Mouse (Mus musculus) testis, postnatal 14 days (tissue): ENCODE results near the gene Hephl1.
"Not testable (repeated sequence)": the region's sequence is repeated elsewhere in the genome, so short reads cannot be mapped to it uniquely, and the experiment has no call there.

Experiments used
- DNase-seq: peaks from one replicate; pipeline ENCODE4 v3.0.0; 2021; ENCODE audit warnings: low spot score

Hephl1 gene

DNA sequence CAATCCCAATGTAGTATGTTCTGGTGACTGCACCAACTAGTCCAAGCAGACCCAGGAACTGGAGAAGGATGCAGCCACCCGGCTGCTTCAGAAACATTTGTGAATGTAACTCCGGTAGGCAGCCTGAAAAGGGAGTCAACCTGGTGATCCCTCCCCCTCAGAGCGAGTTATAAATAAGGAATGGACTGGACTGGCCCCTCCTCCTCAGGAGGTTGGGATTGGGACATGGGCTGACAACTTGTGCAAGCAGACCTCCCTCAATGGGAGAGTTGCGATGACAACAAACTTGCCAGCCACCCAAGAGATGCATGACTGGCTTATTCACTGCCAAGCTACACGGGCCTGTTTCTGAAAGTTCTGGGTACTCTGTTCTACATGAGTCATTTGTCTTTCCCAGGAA is at the start of gene Hephl1:
TSS of gene Hephl1 (minus strand) at position 101 of the 400 bp plus-strand sequence.
- no peak for DNase-seq

GRCm38 (mm10) chr9:15149246-15149926 is 37.5 kb upstream of the Hephl1 start:
- DNase-seq = no peak

GRCm38 (mm10) chr9:15140546-15140945 is 28.6 kb upstream of the Hephl1 start:
- DNase-seq = no peak

GRCm38 (mm10) chr9:15125897-15126296 is 14.0 kb upstream of the Hephl1 start:
- no peak for DNase-seq

GRCm38 (mm10) chr9:15122431-15122830 is 10.5 kb upstream of the Hephl1 start:
- no peak for DNase-seq

- no peak for DNase-seq
Observed at GRCm38 (mm10) chr9:15120841-15121358, 9.0 kb upstream of the Hephl1 start.

- DNase-seq = no peak
Observed at GRCm38 (mm10) chr9:15120209-15120608, 8.3 kb upstream of the Hephl1 start.

GRCm38 (mm10) chr9:15119515-15119914 is 7.6 kb upstream of the Hephl1 start:
- DNase-seq = no peak

GRCm38 (mm10) chr9:15116165-15116564 is 4.3 kb upstream of the Hephl1 start:
- no peak for DNase-seq

DNA sequence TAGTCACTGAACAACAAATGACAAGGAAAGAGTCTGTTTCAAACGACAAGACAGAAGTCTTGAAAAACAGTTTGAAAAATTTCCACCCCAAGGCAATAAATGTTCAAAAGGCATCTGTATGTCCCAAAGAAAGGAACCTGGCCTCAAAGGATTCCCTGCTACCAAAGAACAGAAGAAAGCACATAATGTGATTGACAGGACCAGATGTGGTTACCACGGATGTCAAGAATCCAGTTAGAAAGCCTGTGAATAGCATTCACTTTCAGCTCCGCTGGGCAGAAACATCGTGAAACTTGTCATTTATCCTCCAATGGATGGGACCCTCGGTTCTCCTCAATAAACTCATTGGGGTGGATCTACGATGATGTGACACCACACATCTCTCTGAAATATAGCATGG is 2.2 kb upstream of the Hephl1 start:
- no peak for DNase-seq

DNA sequence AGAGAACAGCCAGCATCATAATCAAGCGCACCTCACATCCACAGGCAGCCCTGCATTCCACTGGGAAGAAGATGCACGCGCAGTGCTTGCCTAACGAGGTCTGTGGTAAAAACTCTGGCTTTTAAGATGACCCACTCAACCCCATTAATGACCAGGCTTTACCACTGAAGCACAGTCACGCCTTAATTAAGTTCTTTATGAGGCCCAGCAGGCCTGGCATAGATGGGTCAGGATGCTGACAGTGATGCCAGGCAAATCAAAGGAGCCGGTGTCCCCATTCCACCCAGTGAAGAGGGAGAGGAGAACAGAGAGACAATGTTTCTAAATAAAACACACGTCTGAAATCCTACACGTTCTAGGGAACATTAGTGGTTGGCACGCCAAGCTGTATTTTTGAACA is 3.8 kb downstream of the Hephl1 start:
- no peak for DNase-seq

DNA sequence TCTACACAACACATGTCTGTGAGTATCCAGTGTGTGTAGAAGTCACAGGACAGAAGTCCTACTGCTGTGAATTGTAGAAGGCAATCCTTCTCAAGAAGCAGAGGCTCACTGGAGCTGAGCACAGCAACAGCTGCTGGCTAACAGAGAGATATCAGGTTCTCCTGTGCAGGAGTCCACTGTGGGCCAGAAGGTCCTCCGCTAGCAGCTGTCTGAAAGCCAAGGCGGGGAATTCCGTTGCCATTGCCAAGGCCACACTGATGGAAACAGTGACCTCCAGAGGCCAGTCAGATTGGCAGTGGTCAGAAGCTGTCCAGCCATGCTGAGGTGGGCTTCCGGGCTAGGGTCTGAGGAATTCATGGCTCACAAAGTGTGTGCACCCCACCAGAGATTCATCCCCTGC is 6.8 kb downstream of the Hephl1 start:
- no peak for DNase-seq

DNA sequence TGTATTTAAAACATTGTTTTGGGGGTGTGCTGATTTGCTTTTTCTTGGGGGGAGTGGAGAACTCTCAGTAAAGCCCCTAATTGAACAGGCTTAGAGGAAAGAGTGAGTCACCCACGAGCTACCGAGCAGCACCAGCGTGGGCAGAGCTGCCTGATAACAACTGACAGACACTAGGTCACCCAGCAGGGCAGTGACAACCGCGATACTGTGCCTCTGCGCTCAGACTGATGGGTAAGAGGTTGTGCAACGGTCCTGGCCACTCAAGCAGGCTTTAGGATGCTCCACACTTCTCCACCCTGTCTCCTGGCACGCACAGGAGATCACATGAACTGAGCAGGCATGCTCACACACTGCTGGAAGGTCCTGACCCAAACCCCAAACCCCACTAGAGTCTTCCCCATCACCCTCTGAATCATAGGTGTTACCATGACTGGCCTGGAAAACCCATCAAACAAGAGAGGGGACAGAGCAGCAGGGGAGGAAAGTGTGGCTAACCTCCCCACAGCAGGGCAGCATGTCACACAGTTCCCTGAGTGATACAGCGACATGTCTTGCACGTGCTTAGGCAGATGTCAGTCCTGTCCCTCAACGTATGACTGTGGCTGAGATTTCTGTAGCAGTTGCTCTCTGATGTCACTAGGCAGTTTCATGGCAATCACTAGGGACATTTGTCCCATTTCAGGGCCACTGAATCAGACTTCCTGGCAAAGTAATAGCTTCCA is 8.2 kb downstream of the Hephl1 start:
- DNase-seq = no peak

DNA sequence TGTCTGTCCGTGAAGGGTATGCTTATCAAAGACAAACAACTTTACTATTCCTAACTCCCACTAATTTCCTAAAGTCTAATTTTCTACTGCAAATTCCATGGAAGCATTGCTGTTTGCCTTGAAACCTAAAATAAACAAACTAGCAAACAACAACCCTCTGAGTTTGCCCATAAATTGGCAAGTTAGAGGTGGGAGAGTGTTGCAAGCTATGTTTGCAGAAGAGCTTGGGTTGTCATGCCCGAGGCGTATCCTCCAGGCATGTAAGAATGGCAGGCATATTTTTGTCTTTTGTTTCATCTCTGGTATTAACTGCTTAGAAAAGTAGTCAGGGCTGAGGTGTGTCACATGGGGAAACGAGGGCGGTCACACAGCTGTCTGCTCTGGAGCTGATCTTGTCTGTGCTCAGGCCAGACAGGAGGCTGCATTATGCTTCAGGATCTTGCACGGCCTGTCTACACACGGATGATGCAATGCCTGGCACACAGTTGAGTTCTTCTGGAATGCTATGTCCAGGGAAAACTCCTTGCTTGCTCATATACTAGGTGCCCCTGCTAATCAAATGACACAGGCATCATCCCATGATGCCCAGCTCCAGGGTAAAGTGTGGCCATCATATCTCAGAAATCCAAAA is 10.3 kb downstream of the Hephl1 start:
- no peak for DNase-seq

DNA sequence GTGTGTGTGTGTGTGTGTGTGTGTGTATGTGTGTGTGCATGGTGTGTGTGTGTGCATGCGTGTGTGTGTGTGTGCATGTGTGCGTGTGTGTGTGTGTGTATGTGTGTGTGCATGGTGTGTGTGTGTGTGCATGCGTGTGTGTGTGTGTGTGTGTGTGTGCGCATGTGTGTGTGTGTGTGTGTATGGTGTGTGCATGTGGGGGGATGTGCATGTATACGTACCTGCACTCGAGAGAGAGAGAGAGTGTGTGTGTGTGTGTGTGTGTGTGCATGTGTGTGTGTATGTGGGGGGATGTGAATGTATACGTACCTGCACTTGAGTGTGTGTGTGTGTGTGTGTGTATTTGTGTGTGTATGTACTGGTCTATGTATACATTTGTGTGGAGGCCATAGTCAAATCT is 13.5 kb downstream of the Hephl1 start:
- not testable (repeated sequence) for DNase-seq

DNA sequence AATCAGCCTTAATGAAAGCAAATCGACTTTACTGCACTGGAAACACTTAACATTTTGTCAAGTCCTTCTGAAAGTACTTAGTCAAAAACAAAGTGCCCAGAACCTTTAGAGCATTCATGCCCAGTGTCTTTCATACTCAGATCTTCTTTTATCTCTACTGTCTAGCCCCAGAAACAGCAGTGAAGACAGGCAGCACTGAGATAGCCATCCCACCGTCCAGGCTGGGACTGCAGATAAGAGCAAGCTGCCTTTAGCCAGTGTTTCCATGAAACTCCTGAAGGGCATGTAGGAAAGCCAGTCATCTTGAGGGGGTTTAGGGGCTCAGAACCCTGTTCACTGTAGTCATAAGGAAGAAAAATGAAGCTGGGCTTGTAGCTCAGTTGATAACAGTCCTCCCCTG is 14.7 kb downstream of the Hephl1 start:
- DNase-seq = no peak

GRCm38 (mm10) chr9:15096161-15096560 is 15.7 kb downstream of the Hephl1 start:
- no peak for DNase-seq

GRCm38 (mm10) chr9:15095206-15095605 is 16.7 kb downstream of the Hephl1 start:
- DNase-seq = no peak

DNA sequence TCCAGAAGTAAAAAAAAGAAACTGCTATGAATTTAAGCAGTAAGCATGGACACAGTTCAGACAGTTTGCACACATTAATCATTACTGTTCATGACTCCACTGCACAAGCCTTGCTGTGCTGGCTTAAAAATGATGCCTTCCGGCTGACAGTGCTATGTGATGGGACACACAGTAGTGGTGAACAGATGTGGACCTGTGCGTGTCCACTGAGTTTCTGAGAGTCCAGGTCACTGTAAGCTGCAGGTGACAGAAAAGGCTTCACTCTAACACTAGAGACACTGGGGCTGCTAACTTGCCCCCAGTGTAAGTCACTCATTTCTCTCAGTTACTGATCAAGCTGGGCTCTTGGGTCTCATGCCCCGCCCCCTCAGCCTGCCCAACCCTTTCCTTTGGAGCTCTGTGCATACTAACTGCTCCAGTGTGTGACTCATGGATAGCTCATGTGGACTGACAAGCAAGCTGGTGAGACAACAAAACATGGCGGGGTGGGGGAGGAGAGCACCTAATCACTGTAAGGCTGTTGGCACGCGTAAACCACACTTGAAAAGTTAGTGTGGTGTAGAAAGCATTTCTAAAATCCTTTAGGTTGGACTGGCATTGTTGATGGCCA is 43.1 kb downstream of the Hephl1 start:
- no peak for DNase-seq

GRCm38 (mm10) chr9:15067995-15068685 is 43.8 kb downstream of the Hephl1 start:
- no peak for DNase-seq

DNA sequence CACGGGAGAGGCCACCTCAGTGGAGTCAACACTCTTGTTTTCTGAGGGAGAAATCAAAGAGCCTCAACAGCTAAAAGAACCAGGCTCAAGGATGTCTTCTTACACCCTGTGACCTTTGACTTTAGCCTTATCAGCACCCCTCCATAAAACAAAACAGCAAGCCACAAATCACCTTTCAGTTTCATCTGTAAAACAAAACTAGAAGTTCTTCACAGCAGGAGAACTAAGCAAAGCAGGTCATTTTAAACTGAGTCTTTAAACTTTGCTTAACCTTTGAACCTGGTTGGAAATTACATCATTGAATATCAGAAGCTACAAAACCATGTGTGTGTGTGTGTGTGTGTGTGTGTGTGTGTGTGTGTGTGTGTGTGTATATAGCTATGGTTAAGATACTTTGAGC is 47.7 kb downstream of the Hephl1 start:
- DNase-seq = no peak

- DNase-seq = no peak
Observed at GRCm38 (mm10) chr9:15060847-15061246, 51.1 kb downstream of the Hephl1 start.
